Mouse (Mus musculus): ENCODE measurements around the gene Bptf. TPM values are rescaled to one million over a fixed set of nuclear protein-coding genes. Genes with fewer than 3 reads are reported as not detected.

Bptf gene
- polyA plus RNA-seq, 1 experiment, result 17.7 TPM

- no peak for TF ChIP-seq CTCF (IDR thresholded peaks at IDR 0.05; ENCODE audit: control insufficient read depth, insufficient read depth, insufficient replicate concordance, low read depth, low read length)
- TF ChIP-seq POLR2A (IDR thresholded peaks at IDR 0.05; ENCODE audit: control insufficient read depth, low read depth, low read length), result no peak
- no peaks in the 10 kb centered on the region for H3K36me3 ChIP-seq (ENCODE audit: control insufficient read depth, insufficient read depth, low read length)
- H3K27me3 ChIP-seq (ENCODE audit: control insufficient read depth, insufficient read depth, low read length), result no peaks in the 10 kb centered on the region
Observed at GRCm38 (mm10) chr11:107117789-107118188, 14.1 kb downstream of the Bptf start.

GRCm38 (mm10) chr11:107113881-107114557 is 17.9 kb downstream of the Bptf start:
- H3K27ac ChIP-seq (ENCODE audit: control insufficient read depth, insufficient read depth, low read depth, low read length), result no peak overlapping the region; the same call in 1 of the 2 replicates
- no peak for TF ChIP-seq CTCF (IDR thresholded peaks at IDR 0.05; ENCODE audit: control insufficient read depth, insufficient read depth, insufficient replicate concordance, low read depth, low read length)
- no peak for TF ChIP-seq POLR2A (IDR thresholded peaks at IDR 0.05; ENCODE audit: control insufficient read depth, low read depth, low read length)
- H3K4me3 ChIP-seq (ENCODE audit: control insufficient read depth, low read depth, low read length), result no peak overlapping the region
- no peaks in the 10 kb centered on the region; the same call in 1 of the 2 replicates for H3K4me1 ChIP-seq (ENCODE audit: control insufficient read depth, insufficient read depth, low read length)
- peaks cover 3% of the 10 kb centered on the region; the same call in 1 of the 2 replicates for H3K36me3 ChIP-seq (ENCODE audit: control insufficient read depth, insufficient read depth, low read length)
- H3K27me3 ChIP-seq (ENCODE audit: control insufficient read depth, insufficient read depth, low read length), result no peaks in the 10 kb centered on the region

More at GRCm38 (mm10) chr11:107117789-107118188, 14.1 kb downstream of the Bptf start:
- Histone ChIP-seq H3K4me3 (ENCODE audit: control insufficient read depth, low read depth, low read length) (no peak overlapping the region), H3K4me1 (ENCODE audit: control insufficient read depth, insufficient read depth, low read length) (no peaks in the 10 kb centered on the region), H3K27ac (ENCODE audit: control insufficient read depth, insufficient read depth, low read depth, low read length) (no peak overlapping the region)

GRCm38 (mm10) chr11:107113112-107113511 is 18.8 kb downstream of the Bptf start:
- no peak overlapping the region for H3K27ac ChIP-seq (ENCODE audit: control insufficient read depth, insufficient read depth, low read depth, low read length)
- TF ChIP-seq CTCF (IDR thresholded peaks at IDR 0.05; ENCODE audit: control insufficient read depth, insufficient read depth, insufficient replicate concordance, low read depth, low read length) (no peak), POLR2A (IDR thresholded peaks at IDR 0.05; ENCODE audit: control insufficient read depth, low read depth, low read length) (no peak)
- H3K27me3 ChIP-seq (ENCODE audit: control insufficient read depth, insufficient read depth, low read length), result no peaks in the 10 kb centered on the region
- peaks cover 3% of the 10 kb centered on the region; the same call in 1 of the 2 replicates for H3K36me3 ChIP-seq (ENCODE audit: control insufficient read depth, insufficient read depth, low read length)
- H3K4me3 ChIP-seq (ENCODE audit: control insufficient read depth, low read depth, low read length), result no peak overlapping the region
- no peaks in the 10 kb centered on the region; the same call in 1 of the 2 replicates for H3K4me1 ChIP-seq (ENCODE audit: control insufficient read depth, insufficient read depth, low read length)

GRCm38 (mm10) chr11:107109669-107110068 is 22.3 kb downstream of the Bptf start:
- H3K36me3 ChIP-seq (ENCODE audit: control insufficient read depth, insufficient read depth, low read length), result peaks cover 3% of the 10 kb centered on the region; the same call in 1 of the 2 replicates
- TF ChIP-seq POLR2A (IDR thresholded peaks at IDR 0.05; ENCODE audit: control insufficient read depth, low read depth, low read length) (no peak), CTCF (IDR thresholded peaks at IDR 0.05; ENCODE audit: control insufficient read depth, insufficient read depth, insufficient replicate concordance, low read depth, low read length) (no peak)

GRCm38 (mm10) chr11:107108892-107109291 is 23.0 kb downstream of the Bptf start:
- no peak overlapping the region for H3K4me3 ChIP-seq (ENCODE audit: control insufficient read depth, low read depth, low read length)
- H3K27me3 ChIP-seq (ENCODE audit: control insufficient read depth, insufficient read depth, low read length), result no peaks in the 10 kb centered on the region
- peaks cover 3% of the 10 kb centered on the region; the same call in 1 of the 2 replicates for H3K36me3 ChIP-seq (ENCODE audit: control insufficient read depth, insufficient read depth, low read length)
- H3K27ac ChIP-seq (ENCODE audit: control insufficient read depth, insufficient read depth, low read depth, low read length), result no peak overlapping the region
- H3K4me1 ChIP-seq (ENCODE audit: control insufficient read depth, insufficient read depth, low read length), result no peaks in the 10 kb centered on the region; the same call in 1 of the 2 replicates
- TF ChIP-seq POLR2A (IDR thresholded peaks at IDR 0.05; ENCODE audit: control insufficient read depth, low read depth, low read length), result no peak
- TF ChIP-seq CTCF (IDR thresholded peaks at IDR 0.05; ENCODE audit: control insufficient read depth, insufficient read depth, insufficient replicate concordance, low read depth, low read length), result no peak

More at GRCm38 (mm10) chr11:107109669-107110068, 22.3 kb downstream of the Bptf start:
- no peaks in the 10 kb centered on the region for H3K27me3 ChIP-seq (ENCODE audit: control insufficient read depth, insufficient read depth, low read length)
- no peaks in the 10 kb centered on the region; the same call in 1 of the 2 replicates for H3K4me1 ChIP-seq (ENCODE audit: control insufficient read depth, insufficient read depth, low read length)
- no peak overlapping the region for H3K4me3 ChIP-seq (ENCODE audit: control insufficient read depth, low read depth, low read length)
- H3K27ac ChIP-seq (ENCODE audit: control insufficient read depth, insufficient read depth, low read depth, low read length), result no peak overlapping the region

GRCm38 (mm10) chr11:107107725-107108078 is 24.2 kb downstream of the Bptf start:
- H3K27me3 ChIP-seq (ENCODE audit: control insufficient read depth, insufficient read depth, low read length), result no peaks in the 10 kb centered on the region
- H3K36me3 ChIP-seq (ENCODE audit: control insufficient read depth, insufficient read depth, low read length), result peaks cover 3% of the 10 kb centered on the region; the same call in 1 of the 2 replicates
- H3K27ac ChIP-seq (ENCODE audit: control insufficient read depth, insufficient read depth, low read depth, low read length), result no peak overlapping the region
- H3K4me1 ChIP-seq (ENCODE audit: control insufficient read depth, insufficient read depth, low read length), result no peaks in the 10 kb centered on the region; the same call in 1 of the 2 replicates
- TF ChIP-seq POLR2A (IDR thresholded peaks at IDR 0.05; ENCODE audit: control insufficient read depth, low read depth, low read length), result no peak
- no peak for TF ChIP-seq CTCF (IDR thresholded peaks at IDR 0.05; ENCODE audit: control insufficient read depth, insufficient read depth, insufficient replicate concordance, low read depth, low read length)
- H3K4me3 ChIP-seq (ENCODE audit: control insufficient read depth, low read depth, low read length), result no peak overlapping the region

GRCm38 (mm10) chr11:107106978-107107724 is 24.8 kb downstream of the Bptf start:
- H3K27ac ChIP-seq (ENCODE audit: control insufficient read depth, insufficient read depth, low read depth, low read length), result no peak overlapping the region
- H3K27me3 ChIP-seq (ENCODE audit: control insufficient read depth, insufficient read depth, low read length), result no peaks in the 10 kb centered on the region
- H3K4me3 ChIP-seq (ENCODE audit: control insufficient read depth, low read depth, low read length), result no peak overlapping the region
- peaks cover 3% of the 10 kb centered on the region; the same call in 1 of the 2 replicates for H3K36me3 ChIP-seq (ENCODE audit: control insufficient read depth, insufficient read depth, low read length)
- TF ChIP-seq POLR2A (IDR thresholded peaks at IDR 0.05; ENCODE audit: control insufficient read depth, low read depth, low read length), result no peak
- no peak for TF ChIP-seq CTCF (IDR thresholded peaks at IDR 0.05; ENCODE audit: control insufficient read depth, insufficient read depth, insufficient replicate concordance, low read depth, low read length)
- no peaks in the 10 kb centered on the region; the same call in 1 of the 2 replicates for H3K4me1 ChIP-seq (ENCODE audit: control insufficient read depth, insufficient read depth, low read length)
